Mouse (Mus musculus) granulocyte monocyte progenitor cell, adult 5-6 weeks (primary cell): Measurements from ENCODE around the gene Mif4gd. TPM values are rescaled to one million over a fixed set of nuclear protein-coding genes. Genes with fewer than 3 reads are reported as not detected.

Source experiments
- ATAC-seq: replicated peaks from 2 replicates; pipeline ENCODE4 v1.8.0; 2016; ENCODE audit warnings: mild to moderate bottlenecking, moderate TSS enrichment, inconsistent platforms; ENCODE audit not compliant: poor library complexity, severe bottlenecking
- total RNA-seq, 2 experiments: library from RNA; stranded (forward) in 1 of 2; stranded (reverse) in 1 of 2; fragments of 200-712, 200-1000 nt in 1 of 2; fragments of >200 nt in 1 of 2; fragmentation: Nextera tagmentation in 1 of 2; gene quantifications; 2 replicates each; pipeline ENCODE4 v1.2.3; 2014 to 2017

Mif4gd gene
- total RNA-seq, 2 experiments from 2014 or later: 18.9 to 29.5 TPM

- ATAC-seq: no peak
Observed at GRCm38 (mm10) chr11:115585573-115586100, 27.1 kb downstream of the Mif4gd start.

- no peak for ATAC-seq
Observed at GRCm38 (mm10) chr11:115584376-115585073, 28.2 kb downstream of the Mif4gd start.

GRCm38 (mm10) chr11:115582913-115583606, 29.7 kb downstream of the Mif4gd start:
- no peak for ATAC-seq

GRCm38 (mm10) chr11:115579080-115579479, 33.7 kb downstream of the Mif4gd start:
- peak; percentile 52 for ATAC-seq

GRCm38 (mm10) chr11:115564961-115565360, 47.8 kb downstream of the Mif4gd start:
- ATAC-seq: no peak

GRCm38 (mm10) chr11:115564064-115564809, 48.5 kb downstream of the Mif4gd start, which contains the start of gene Nup85:
Gene Nup85 (plus strand): TSS chr11:115564434.
- peak; percentile 96 for ATAC-seq

- no peak for ATAC-seq
Observed at GRCm38 (mm10) chr11:115563406-115563805, 49.4 kb downstream of the Mif4gd start.

Other genes with a start within 250 kb of the Mif4gd start
- not detected in 2 replicates for gene Hid1, start 245.2 kb downstream of the Mif4gd start, total RNA-seq (2014; fragmentation: Nextera tagmentation)
- gene Hid1, start 245.2 kb downstream of the Mif4gd start, total RNA-seq (2017): not detected in 2 replicates
- gene Cdr2l, start 231.1 kb downstream of the Mif4gd start, total RNA-seq (2014; fragmentation: Nextera tagmentation): 0.68 TPM in 1 of 2 replicates, not detected in the other
- gene Cdr2l, start 231.1 kb downstream of the Mif4gd start, total RNA-seq (2017): 0.67 TPM in 1 of 2 replicates, not detected in the other
- gene Mrpl58, start 209.2 kb downstream of the Mif4gd start, total RNA-seq (2014; fragmentation: Nextera tagmentation): 73.3 and 77.9 TPM in 2 replicates
- 91.3 and 109 TPM in 2 replicates for gene Mrpl58, start 209.2 kb downstream of the Mif4gd start, total RNA-seq (2017)
- gene Atp5h, start 193.0 kb downstream of the Mif4gd start, total RNA-seq (2014; fragmentation: Nextera tagmentation): 783 and 971 TPM in 2 replicates
- gene Atp5h, start 193.0 kb downstream of the Mif4gd start, total RNA-seq (2017): 804 and 885 TPM in 2 replicates
- gene Kctd2, start 192.8 kb downstream of the Mif4gd start, total RNA-seq (2014; fragmentation: Nextera tagmentation): 16.4 and 19.4 TPM in 2 replicates
- 9.5 and 9.6 TPM in 2 replicates for gene Kctd2, start 192.8 kb downstream of the Mif4gd start, total RNA-seq (2017)
- not detected in 2 replicates for gene Trim80, start 172.4 kb downstream of the Mif4gd start, total RNA-seq (2014; fragmentation: Nextera tagmentation)
- gene Trim80, start 172.4 kb downstream of the Mif4gd start, total RNA-seq (2017): not detected in 2 replicates
- gene Slc16a5, start 150.5 kb downstream of the Mif4gd start, total RNA-seq (2014; fragmentation: Nextera tagmentation): not detected in 2 replicates
- gene Slc16a5, start 150.5 kb downstream of the Mif4gd start, total RNA-seq (2017): not detected in 2 replicates
- 5.1 and 5.2 TPM in 2 replicates for gene Armc7, start 137.3 kb downstream of the Mif4gd start, total RNA-seq (2014; fragmentation: Nextera tagmentation)
- gene Armc7, start 137.3 kb downstream of the Mif4gd start, total RNA-seq (2017): 2.6 and 4.1 TPM in 2 replicates
- 75.8 and 96.5 TPM in 2 replicates for gene Nt5c, start 121.1 kb downstream of the Mif4gd start, total RNA-seq (2014; fragmentation: Nextera tagmentation)
- 113 and 118 TPM in 2 replicates for gene Nt5c, start 121.1 kb downstream of the Mif4gd start, total RNA-seq (2017)
- gene Jpt1, start 98.6 kb downstream of the Mif4gd start, total RNA-seq (2014; fragmentation: Nextera tagmentation): 100 and 137 TPM in 2 replicates
- gene Jpt1, start 98.6 kb downstream of the Mif4gd start, total RNA-seq (2017): 136 and 149 TPM in 2 replicates
- gene Sumo2, start 76.7 kb downstream of the Mif4gd start, total RNA-seq (2014; fragmentation: Nextera tagmentation): 482 and 644 TPM in 2 replicates
- 590 and 678 TPM in 2 replicates for gene Sumo2, start 76.7 kb downstream of the Mif4gd start, total RNA-seq (2017)
- gene Nup85, start 48.5 kb downstream of the Mif4gd start, total RNA-seq (2014; fragmentation: Nextera tagmentation): 172 and 175 TPM in 2 replicates
- 170 and 173 TPM in 2 replicates for gene Nup85, start 48.5 kb downstream of the Mif4gd start, total RNA-seq (2017)
- 49.9 and 57.2 TPM in 2 replicates for gene Mrps7, start 9.0 kb downstream of the Mif4gd start, total RNA-seq (2014; fragmentation: Nextera tagmentation)
- gene Mrps7, start 9.0 kb downstream of the Mif4gd start, total RNA-seq (2017): 46.9 and 63.8 TPM in 2 replicates
- gene Gga3, start 8.9 kb downstream of the Mif4gd start, total RNA-seq (2014; fragmentation: Nextera tagmentation): 34.1 and 43.3 TPM in 2 replicates
- 28.2 and 31.8 TPM in 2 replicates for gene Gga3, start 8.9 kb downstream of the Mif4gd start, total RNA-seq (2017)
- 21.9 and 26.1 TPM in 2 replicates for gene Slc25a19, start 15.3 kb upstream of the Mif4gd start, total RNA-seq (2014; fragmentation: Nextera tagmentation)
- gene Slc25a19, start 15.3 kb upstream of the Mif4gd start, total RNA-seq (2017): 12.8 and 21.6 TPM in 2 replicates
- gene Grb2, start 95.6 kb upstream of the Mif4gd start, total RNA-seq (2014; fragmentation: Nextera tagmentation): 106 and 112 TPM in 2 replicates
- 40.4 and 56.0 TPM in 2 replicates for gene Grb2, start 95.6 kb upstream of the Mif4gd start, total RNA-seq (2017)
- gene Tmem94, start 152.5 kb upstream of the Mif4gd start, total RNA-seq (2014; fragmentation: Nextera tagmentation): 17.6 and 33.4 TPM in 2 replicates
- gene Tmem94, start 152.5 kb upstream of the Mif4gd start, total RNA-seq (2017): 9.0 and 17.2 TPM in 2 replicates
- gene Caskin2, start 200.7 kb upstream of the Mif4gd start, total RNA-seq (2014; fragmentation: Nextera tagmentation): 1.9 and 5.1 TPM in 2 replicates
- 1.7 and 3.5 TPM in 2 replicates for gene Caskin2, start 200.7 kb upstream of the Mif4gd start, total RNA-seq (2017)
- 21.9 and 22.5 TPM in 2 replicates for gene Tsen54, start 201.8 kb upstream of the Mif4gd start, total RNA-seq (2014; fragmentation: Nextera tagmentation)
- gene Tsen54, start 201.8 kb upstream of the Mif4gd start, total RNA-seq (2017): 8.5 and 18.6 TPM in 2 replicates
- gene Llgl2, start 211.1 kb upstream of the Mif4gd start, total RNA-seq (2014; fragmentation: Nextera tagmentation): 4.2 and 11.3 TPM in 2 replicates
- gene Llgl2, start 211.1 kb upstream of the Mif4gd start, total RNA-seq (2017): 2.8 and 4.1 TPM in 2 replicates
- gene Myo15b, start 245.4 kb upstream of the Mif4gd start, total RNA-seq (2014; fragmentation: Nextera tagmentation): 4.4 and 5.4 TPM in 2 replicates
- 1.1 and 2.1 TPM in 2 replicates for gene Myo15b, start 245.4 kb upstream of the Mif4gd start, total RNA-seq (2017)